Mouse (Mus musculus): ENCODE measurements around the gene Igf2r. TPM values are rescaled to one million over a fixed set of nuclear protein-coding genes. Genes with fewer than 3 reads are reported as not detected.

Igf2r gene
- polyA plus RNA-seq, 1 experiment from 2014 or later, result 70.4 TPM

DNA sequence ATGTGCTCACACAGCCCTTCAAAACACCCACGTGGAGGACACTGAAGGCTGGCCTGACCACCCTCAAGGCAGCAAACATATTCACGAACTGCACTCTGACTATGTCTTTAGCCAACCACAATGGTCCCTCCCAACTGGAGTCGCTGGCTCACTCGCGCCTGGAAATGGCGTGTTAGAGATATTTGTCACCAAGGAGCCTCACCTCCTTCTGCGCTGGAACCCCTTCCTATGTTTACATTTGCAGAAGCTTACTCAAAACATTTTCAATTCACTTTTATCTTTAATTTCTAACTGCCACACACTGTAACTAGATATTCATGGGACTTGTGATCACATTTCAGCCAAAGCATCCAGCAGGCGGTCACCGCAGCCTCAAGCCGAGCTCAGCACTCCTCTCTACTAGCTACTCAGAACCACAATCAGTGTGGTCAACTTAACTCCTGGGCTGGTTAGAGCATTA lies 62.8 kb downstream of the Igf2r start:
- ChIA-PET POLR2A (no interaction called here), CTCF (interaction anchor here (1.2 to 1.6 kb wide), 3 partner anchors 7 to 103 kb away, joined by 3 read pairs; no protein-coding TSS in a partner anchor)
- in situ Hi-C loops (cut with MboI; ENCODE audit: low pct_unique_long_range_greater_than_20kb), result no loop called here
- no peaks in the 10 kb centered on the region for H3K27me3 ChIP-seq
- TF ChIP-seq CTCF (IDR thresholded peaks at IDR 0.05), result no peak
- no peak for DNase-seq (ENCODE audit: low read depth, low spot score)
- ATAC-seq, result no peak

DNA sequence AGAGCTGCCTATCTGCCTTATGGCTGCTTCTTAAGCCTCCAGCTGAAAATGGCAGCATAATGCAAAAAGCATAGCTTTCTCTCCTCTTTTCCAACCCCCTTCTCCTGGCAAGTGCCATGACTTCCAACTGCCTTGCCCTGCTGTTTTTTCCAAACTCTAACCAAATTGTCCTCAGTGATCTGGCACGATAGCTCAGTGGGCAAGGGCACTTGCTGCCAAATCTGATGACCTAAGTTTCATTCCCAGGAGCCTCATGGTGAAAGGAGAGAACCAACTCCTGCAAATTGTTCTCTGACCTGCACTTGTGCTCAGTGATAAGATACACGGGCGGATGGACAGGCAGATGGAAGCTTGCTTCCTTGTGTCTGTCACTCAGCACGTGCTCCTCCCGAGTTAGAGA lies 66.6 kb downstream of the Igf2r start:
- CTCF ChIA-PET, result no interaction called here
- POLR2A ChIA-PET, result no interaction called here
- in situ Hi-C loops (cut with MboI; ENCODE audit: low pct_unique_long_range_greater_than_20kb), result no loop called here
- no peaks in the 10 kb centered on the region for H3K27me3 ChIP-seq
- ATAC-seq (no peak), DNase-seq (ENCODE audit: low read depth, low spot score) (no peak)
- no peak for TF ChIP-seq CTCF (IDR thresholded peaks at IDR 0.05)

DNA sequence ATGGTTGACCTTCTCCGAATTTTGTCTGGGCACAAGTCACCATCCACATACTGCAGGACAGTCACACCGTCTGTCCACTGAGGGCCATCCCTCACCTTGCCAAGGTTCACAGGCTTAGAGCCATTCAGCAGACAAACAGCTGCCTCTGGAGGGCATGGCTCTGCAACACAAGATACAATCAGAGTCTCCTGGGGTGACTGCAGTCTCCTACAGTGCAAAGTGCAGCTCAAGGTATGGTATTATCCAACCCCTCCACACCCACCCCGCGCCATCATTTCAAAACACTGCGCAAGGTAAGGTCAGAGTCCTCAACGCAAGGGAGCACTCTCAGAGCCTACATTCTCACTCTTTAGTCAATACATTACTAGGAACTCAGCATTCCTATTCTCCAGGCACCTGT lies 69.1 kb downstream of the Igf2r start:
- ATAC-seq, result no peak
- CTCF ChIA-PET, result interaction anchor here (0.8 kb wide), 1 partner anchor 10 kb away, joined by 3 read pairs; no protein-coding TSS in a partner anchor
- DNase-seq (ENCODE audit: low read depth, low spot score), result no peak
- POLR2A ChIA-PET, result no interaction called here
- H3K27me3 ChIP-seq, result no peaks in the 10 kb centered on the region
- TF ChIP-seq CTCF (IDR thresholded peaks at IDR 0.05), result no peak
- in situ Hi-C loops (cut with MboI; ENCODE audit: low pct_unique_long_range_greater_than_20kb), result no loop called here

DNA sequence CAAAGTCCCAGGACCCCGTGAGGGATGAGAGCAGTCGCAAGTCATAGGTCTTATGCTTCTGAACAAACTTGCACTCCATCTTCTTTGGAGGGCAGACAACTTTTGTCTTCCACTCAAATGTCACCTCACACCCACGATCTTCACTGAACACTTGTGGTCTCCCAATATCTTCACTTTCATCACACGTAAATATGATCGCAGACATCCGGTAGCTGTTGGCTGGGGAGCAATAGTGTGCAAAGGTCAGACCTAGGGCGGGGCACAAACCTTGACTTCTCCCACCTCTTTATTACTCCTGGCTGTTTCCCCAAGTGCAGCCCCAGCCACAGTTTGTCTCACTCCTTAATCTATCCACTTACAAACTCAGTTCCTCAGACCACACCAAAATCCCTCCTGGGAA lies 77.6 kb downstream of the Igf2r start:
- ChIA-PET CTCF (interaction anchor here (0.8 to 1.0 kb wide), 2 partner anchors 8 to 10 kb away, joined by 5 read pairs; no protein-coding TSS in a partner anchor), POLR2A (no interaction called here)
- no peak for TF ChIP-seq CTCF (IDR thresholded peaks at IDR 0.05)
- no peaks in the 10 kb centered on the region for H3K27me3 ChIP-seq
- DNase-seq (ENCODE audit: low read depth, low spot score) (no peak), ATAC-seq (no peak)
- in situ Hi-C loops (cut with MboI; ENCODE audit: low pct_unique_long_range_greater_than_20kb), result loop anchor here (5.0 kb wide), 1 partner anchor 115 kb away; no protein-coding TSS in a partner anchor

DNA sequence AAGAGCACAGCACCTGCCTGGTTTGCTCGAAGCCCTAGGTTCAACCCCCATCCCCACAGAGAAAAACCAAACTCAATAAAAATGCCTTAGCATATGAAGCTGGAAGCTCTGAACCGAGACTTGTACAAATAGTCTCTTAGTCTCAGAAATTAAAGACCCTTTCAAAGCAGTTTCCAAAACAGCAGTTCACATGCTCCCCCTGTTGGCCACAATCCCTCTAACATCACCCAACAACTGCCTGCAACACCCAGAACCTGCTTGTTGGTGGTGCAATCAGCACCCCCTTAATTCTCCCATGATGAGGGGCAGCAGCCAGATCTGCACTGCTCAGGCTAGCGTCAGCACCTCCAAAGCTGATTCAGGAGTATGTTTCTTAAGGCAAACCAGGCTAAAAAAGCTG lies 79.9 kb downstream of the Igf2r start:
- TF ChIP-seq CTCF (IDR thresholded peaks at IDR 0.05), result no peak
- POLR2A ChIA-PET, result no interaction called here
- H3K27me3 ChIP-seq, result no peaks in the 10 kb centered on the region
- CTCF ChIA-PET, result interaction anchor here (1.0 kb wide), 1 partner anchor 12 kb away, joined by 3 read pairs; no protein-coding TSS in a partner anchor
- DNase-seq (ENCODE audit: low read depth, low spot score), result no peak
- in situ Hi-C loops (cut with MboI; ENCODE audit: low pct_unique_long_range_greater_than_20kb), result no loop called here
- ATAC-seq, result no peak

DNA sequence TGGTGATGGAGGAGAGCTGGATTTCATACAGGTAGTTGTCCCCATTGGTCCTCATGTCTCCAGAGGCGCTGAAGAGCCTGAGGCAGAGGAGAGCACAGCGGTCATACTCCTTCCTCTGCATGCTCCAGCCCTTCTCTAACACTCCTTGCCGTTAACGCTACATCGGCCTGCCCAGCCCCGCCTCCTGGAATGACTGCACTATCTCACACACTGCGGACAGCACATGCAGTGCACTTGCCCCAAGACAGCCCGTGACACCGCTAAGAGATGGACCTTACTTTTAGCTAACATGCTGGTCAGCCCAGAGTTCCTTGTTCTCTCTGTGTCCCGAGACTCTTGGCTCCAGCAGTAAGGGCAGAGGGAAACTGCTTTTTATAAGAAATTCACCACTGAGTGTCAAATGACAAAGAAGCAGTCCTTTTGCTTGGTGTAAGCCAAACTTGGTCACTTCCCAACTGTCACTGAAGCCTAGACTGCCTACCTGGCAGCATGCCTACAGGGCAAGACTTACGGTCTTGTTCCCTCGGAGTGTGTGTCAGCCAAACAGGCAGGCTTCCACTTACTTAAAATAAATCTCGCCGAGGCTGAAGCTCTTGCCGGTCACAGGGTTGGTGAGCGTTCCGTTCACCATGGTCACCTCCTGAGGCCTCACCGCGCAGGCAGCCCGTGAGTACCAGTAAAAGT lies 80.9 kb downstream of the Igf2r start:
- DNase-seq (ENCODE audit: low read depth, low spot score) (no peak), ATAC-seq (no peak)

DNA sequence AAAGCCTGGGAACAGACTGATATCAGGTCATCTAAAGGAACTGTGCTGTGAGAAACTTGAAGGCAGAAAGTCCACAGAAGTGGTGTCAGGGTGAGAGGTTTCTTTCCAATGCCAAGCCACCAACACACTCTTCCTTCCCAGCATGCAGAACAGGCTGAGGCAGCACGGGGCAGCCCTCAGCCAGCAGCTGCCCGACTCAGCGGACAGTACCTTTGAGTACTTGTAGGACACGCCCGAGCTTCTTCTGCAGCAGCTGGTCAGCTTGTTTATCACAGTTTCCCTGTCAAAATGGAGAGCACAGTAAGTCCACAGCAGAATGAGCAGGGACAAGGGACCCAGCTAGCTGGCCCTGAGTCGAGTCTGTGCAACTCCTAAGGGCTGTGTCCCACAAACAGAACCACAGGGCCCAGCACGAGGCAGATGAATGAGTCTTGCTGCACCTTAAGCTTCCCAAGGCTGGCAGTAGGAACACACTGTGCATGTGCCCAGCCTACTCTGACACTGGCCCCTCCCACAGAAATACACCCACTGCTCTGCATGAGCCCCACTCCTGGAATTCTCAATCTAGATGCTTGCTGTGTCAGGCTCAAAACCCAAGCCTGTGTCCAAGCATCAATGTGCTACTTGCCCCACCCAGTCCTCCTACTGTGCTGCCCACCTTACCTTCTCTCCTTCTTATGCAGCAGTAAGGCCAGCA lies 84.4 kb downstream of the Igf2r start:
- ATAC-seq (no peak), DNase-seq (ENCODE audit: low read depth, low spot score) (no peak)
- no peak for TF ChIP-seq CTCF (IDR thresholded peaks at IDR 0.05)
- ChIA-PET POLR2A (interaction anchor here (0.7 kb wide), 1 partner anchor 17 kb away, joined by 3 read pairs; no protein-coding TSS in a partner anchor), CTCF (interaction anchor here (1.6 kb wide), 1 partner anchor 7 kb away, joined by 5 read pairs; no protein-coding TSS in a partner anchor)
- in situ Hi-C loops (cut with MboI; ENCODE audit: low pct_unique_long_range_greater_than_20kb), result no loop called here
- H3K27me3 ChIP-seq, result no peaks in the 10 kb centered on the region

More for the DNA sequence above, 80.9 kb downstream of the Igf2r start:
- ChIA-PET POLR2A (no interaction called here), CTCF (no interaction called here)
- no peak for TF ChIP-seq CTCF (IDR thresholded peaks at IDR 0.05)
- H3K27me3 ChIP-seq, result no peaks in the 10 kb centered on the region
- in situ Hi-C loops (cut with MboI; ENCODE audit: low pct_unique_long_range_greater_than_20kb), result no loop called here

DNA sequence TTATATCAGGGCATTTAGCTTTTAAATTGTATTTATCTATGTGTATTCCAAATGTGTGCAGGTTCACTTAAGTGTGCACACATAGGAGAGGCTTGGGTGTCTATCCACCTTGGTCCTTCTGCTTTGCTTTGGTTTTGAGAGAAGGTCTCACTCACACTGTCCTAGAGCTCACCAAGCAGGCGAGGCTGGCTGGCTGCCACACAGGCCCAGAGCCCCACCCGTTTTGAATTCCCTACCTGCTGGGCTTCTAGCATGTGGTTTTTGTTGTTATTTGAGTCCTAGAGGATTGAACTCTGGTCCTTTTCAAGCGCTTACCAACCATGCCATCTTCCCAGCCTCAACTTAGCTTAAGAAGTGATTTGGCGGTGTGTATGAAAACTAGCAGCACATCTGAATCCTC lies 85.1 kb downstream of the Igf2r start:
- ATAC-seq (no peak), DNase-seq (ENCODE audit: low read depth, low spot score) (no peak)
- ChIA-PET CTCF (interaction anchor here (1.3 to 1.6 kb wide), 2 partner anchors 8 to 25 kb away, joined by 3 to 5 read pairs; no protein-coding TSS in a partner anchor), POLR2A (interaction anchor here (0.7 kb wide), 1 partner anchor 18 kb away, joined by 3 read pairs; no protein-coding TSS in a partner anchor)
- H3K27me3 ChIP-seq, result no peaks in the 10 kb centered on the region
- in situ Hi-C loops (cut with MboI; ENCODE audit: low pct_unique_long_range_greater_than_20kb), result no loop called here
- TF ChIP-seq CTCF (IDR thresholded peaks at IDR 0.05), result no peak

DNA sequence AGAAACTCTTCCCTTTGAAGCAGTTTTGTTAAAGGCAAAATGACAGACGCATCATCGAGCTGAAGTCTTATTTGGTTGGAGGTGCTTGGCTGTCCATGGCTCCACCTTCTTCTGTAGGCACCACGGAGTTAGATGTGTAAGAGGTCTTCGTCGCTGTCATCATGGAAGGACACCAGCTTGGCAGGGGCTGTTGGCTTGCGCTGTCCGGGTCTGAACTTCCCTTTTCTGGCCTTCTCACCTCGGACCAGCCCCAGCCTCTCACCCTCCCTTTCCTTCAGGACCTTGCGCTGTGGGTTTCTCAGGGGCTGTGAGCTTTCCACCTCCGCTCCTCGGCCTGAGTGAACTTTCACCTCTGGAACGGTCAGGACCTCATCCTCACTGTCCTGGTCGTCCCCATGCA lies 85.9 kb downstream of the Igf2r start:
- no peak for ATAC-seq
- H3K27me3 ChIP-seq, result no peaks in the 10 kb centered on the region
- in situ Hi-C loops (cut with MboI; ENCODE audit: low pct_unique_long_range_greater_than_20kb), result no loop called here
- CTCF ChIA-PET, result interaction anchor here (1.3 to 1.6 kb wide), 2 partner anchors 9 to 25 kb away, joined by 3 to 5 read pairs; no protein-coding TSS in a partner anchor
- TF ChIP-seq CTCF (IDR thresholded peaks at IDR 0.05), result no peak
- no peak for DNase-seq (ENCODE audit: low read depth, low spot score)
- POLR2A ChIA-PET, result interaction anchor here (1.1 kb wide), 1 partner anchor 42 kb away, joined by 3 read pairs; no protein-coding TSS in a partner anchor

DNA sequence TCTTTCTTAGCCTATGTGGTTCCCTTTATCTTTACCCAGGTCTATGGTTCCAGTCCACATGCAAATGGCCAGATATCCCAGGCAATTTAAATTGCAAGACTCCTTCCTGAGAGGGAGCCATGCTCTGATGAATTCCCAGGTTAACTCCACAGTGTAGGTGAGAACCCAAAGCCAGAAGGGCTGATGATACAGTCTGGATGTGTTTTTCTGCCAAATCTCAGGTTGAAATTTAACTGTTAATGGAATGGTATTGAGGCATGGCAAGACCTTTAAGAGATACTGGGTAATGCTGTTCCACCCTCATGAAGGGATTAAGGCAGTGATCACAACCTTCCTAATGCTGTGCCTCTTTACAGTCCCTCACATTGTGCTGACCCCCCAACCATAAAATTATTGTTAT lies 91.2 kb downstream of the Igf2r start:
- CTCF ChIA-PET, result interaction anchor here (1.8 kb wide), 1 partner anchor 9 kb away, joined by 4 read pairs; no protein-coding TSS in a partner anchor
- H3K27me3 ChIP-seq, result no peaks in the 10 kb centered on the region
- no peak for TF ChIP-seq CTCF (IDR thresholded peaks at IDR 0.05)
- DNase-seq (ENCODE audit: low read depth, low spot score), result no peak
- POLR2A ChIA-PET, result no interaction called here
- no peak for ATAC-seq
- in situ Hi-C loops (cut with MboI; ENCODE audit: low pct_unique_long_range_greater_than_20kb), result no loop called here

DNA sequence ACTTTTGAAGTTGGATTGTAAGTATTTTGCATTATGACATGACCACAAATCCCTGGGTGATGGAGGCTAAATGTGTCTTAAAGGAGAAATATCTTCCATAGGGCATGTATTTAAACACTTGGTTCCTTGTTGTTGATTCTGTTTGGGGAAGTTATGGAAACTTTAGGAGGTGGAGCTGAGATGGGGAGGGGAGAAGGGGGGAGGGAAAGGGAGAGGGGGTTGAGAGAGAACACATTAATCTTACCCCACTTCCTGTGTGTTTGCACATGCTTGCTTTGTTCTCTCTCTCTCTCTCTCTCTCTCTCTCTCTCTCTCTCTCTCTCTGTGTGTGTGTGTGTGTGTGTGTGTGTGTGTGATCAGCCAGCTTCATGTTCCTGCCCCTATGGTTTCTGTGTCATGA lies 92.3 kb downstream of the Igf2r start:
- no peak for ATAC-seq
- ChIA-PET POLR2A (no interaction called here), CTCF (interaction anchor here (1.8 kb wide), 1 partner anchor 10 kb away, joined by 4 read pairs; no protein-coding TSS in a partner anchor)
- no peak for DNase-seq (ENCODE audit: low read depth, low spot score)
- no peak for TF ChIP-seq CTCF (IDR thresholded peaks at IDR 0.05)
- in situ Hi-C loops (cut with MboI; ENCODE audit: low pct_unique_long_range_greater_than_20kb), result no loop called here
- H3K27me3 ChIP-seq, result no peaks in the 10 kb centered on the region

Measured in Patski (cell line).